Mouse (Mus musculus) kidney, adult 8-10 months (tissue): Measurements from ENCODE around the gene Degs2.

Experiments used
- DNase-seq, 2 experiments: peaks; one replicate each; pipeline ENCODE4 v3.0.0; 2022

Gene Degs2

DNA sequence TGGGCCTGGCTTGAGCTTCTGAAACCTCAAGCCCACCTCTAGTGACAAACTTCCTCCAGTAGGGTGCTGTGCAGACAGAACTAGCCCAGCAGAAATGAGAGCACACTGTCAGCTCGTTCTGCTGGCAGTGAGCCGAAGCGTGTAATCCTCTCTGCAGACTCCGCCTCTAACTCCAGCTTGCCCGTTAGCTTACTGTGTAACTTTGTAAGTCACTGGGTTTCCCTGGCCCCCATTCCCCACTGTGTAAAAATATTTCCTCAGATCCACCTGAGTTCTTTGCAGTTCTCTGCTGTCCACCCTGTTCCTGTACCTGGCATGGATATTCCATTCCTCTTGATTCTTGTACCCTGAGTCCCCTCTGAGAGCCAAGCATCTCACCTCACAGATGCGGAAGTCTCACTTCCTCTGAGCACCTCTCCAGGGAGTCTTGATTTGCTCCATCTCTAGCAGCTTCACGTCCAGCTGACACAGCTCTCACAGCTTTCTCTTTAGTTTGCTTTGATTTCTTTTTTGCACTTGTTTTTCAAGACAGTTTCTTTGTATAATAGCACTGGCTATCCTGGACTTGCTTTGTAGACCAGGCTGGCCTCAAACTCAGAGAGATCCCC lies 51.0 kb downstream of the Degs2 start:
- DNase-seq: peak; percentile 73 to 76

DNA sequence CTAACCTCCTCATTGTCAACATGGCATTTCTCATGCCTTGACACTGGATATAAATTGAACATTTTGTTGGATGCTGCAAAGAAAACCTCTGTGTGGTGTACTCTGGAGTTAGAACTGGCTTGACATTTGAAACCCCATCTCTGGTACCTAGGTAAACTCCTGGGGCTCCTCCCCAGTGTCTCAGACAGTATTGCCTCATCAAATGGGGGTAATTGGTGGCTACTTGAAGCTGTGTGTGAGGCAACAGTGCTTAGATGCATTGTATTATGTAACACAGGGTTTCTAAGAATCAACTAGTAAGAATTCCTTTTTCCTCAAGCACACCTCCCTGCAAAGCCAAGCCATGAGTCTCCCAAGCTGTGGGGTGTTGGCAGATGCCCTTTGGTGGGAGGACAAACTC lies 54.3 kb downstream of the Degs2 start:
- no peak for DNase-seq

DNA sequence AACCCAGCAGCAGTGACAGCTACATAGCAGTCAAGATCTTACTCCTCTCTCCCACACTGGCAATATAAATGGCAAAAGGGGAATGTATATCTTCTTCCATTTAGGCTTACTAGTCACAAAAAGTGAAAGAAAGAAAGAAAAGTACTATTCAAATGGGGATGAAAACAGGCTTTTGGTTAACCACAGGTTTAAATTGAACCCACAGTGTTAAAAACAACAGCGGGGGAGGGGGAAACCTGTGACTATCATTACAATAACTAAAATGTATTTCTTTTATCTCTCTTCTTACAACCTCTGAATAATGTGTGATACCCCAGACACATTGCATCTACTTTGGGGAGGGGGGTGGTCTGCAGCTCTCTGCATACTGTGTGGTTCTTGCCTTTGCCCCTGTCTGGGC lies 55.9 kb downstream of the Degs2 start:
- no peak for DNase-seq

DNA sequence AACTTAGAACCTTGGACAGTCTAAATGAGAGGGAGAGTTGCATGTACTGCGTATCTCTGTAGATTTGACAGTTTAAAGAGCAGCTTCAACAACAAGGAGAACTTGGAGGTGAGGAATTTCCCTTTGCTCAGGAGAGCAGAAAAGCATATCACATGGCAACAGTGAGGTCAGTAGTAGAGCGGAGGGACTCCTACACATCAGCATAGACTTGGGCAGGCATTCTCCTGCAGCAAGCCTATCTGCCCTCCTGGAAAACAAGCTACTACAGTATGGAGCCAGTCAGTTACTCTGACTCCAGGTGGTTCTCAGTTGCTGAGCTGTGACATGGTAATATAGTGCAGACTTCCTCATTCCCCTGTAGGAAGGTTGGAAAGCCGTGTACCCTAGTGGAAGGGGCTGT lies 60.1 kb downstream of the Degs2 start:
- no peak for DNase-seq

DNA sequence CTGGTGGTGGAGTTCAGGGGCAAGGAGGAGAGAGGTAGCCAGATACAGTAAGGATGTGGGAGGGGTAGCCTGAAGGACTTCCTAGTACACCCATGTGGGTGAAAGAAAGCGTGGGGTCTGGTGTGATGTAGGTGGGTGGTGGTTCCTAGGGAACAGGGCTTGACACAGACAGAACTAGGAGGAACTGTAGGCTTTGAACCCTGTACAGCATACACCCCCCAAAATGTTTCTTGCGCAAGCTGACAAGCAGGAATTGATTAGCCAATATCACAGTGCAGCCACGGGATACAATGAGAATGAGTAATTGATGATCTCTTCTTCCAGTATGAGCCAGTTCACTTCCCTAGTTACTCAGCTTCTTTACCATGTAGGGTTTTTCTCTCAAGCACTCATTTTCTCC lies 63.0 kb downstream of the Degs2 start:
- no peak for DNase-seq

DNA sequence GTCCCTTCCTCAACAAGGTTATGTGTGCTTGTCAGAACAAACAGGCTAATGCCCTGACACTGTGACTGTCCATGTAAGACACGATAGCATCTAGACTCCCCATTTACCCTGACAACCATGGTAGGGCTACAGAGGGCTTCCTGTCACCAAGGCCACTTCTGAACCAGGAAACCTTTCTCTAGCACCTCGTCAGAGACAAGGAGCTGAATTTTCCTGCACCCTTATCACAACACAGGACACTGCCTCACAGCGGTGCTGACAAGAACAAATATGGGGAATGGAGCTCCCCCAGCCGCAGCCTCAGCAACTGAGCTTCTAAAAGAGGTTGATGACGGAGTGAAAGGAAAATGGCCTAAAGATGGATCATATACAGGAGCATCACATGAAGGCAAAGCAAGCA lies 64.7 kb downstream of the Degs2 start:
- no peak for DNase-seq

DNA sequence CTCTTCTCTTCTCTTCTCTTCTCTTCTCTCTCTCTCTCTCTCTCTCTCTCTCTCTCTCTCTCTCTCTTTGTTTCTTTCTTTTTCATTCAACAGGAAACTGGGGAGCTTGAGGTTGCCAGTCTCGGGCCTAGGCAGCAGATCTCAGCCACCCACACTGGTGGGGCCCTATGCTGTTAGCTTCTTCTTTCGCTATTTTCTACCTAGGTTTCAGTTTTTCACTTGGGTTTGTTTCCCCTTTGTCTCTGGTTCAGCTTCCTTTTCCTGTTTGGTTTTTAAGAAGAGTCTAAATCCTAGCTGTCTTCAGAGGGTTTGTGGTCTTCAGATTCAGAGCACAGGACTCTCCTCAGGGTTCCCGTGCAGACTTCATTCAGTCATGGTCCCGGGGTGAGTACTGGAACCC lies 66.6 kb downstream of the Degs2 start:
- DNase-seq: no peak

DNA sequence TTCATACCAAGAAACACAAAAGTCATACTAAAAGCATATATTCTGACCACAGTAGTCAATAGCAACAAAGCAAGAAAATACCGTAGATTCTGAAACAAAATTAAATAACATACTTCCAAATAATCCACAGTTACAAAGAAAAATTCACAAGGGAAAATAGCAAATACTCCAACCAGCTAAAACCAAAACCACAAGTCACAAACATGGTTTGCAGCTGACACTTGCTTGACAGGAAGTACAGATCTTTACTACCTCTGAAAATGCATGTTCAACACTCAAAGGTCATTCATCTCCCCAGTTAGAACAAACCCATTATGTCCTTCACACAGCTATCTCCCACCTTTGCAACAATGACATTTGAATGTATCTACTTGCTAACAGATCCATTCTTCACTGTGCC lies 68.1 kb downstream of the Degs2 start:
- DNase-seq: no peak

DNA sequence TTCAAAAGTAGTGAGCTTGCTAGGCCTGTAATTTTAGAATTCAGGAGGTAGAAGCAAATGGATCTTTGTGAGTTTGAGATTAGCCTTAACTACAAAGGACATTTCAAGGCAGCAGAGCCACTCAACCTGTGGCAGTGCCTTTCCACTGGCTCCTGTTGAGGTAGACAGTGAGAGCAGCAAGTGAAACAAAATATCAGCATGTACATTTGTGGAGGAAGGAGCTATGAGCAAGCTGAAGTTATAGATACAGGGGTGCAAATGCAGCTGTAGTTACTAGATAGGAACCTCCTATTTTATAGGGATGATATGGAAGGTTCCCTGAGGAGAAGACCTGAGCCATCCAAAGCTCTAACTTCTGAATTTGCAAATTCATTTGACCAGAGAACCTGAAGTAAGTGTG lies 69.6 kb downstream of the Degs2 start:
- DNase-seq: no peak

DNA sequence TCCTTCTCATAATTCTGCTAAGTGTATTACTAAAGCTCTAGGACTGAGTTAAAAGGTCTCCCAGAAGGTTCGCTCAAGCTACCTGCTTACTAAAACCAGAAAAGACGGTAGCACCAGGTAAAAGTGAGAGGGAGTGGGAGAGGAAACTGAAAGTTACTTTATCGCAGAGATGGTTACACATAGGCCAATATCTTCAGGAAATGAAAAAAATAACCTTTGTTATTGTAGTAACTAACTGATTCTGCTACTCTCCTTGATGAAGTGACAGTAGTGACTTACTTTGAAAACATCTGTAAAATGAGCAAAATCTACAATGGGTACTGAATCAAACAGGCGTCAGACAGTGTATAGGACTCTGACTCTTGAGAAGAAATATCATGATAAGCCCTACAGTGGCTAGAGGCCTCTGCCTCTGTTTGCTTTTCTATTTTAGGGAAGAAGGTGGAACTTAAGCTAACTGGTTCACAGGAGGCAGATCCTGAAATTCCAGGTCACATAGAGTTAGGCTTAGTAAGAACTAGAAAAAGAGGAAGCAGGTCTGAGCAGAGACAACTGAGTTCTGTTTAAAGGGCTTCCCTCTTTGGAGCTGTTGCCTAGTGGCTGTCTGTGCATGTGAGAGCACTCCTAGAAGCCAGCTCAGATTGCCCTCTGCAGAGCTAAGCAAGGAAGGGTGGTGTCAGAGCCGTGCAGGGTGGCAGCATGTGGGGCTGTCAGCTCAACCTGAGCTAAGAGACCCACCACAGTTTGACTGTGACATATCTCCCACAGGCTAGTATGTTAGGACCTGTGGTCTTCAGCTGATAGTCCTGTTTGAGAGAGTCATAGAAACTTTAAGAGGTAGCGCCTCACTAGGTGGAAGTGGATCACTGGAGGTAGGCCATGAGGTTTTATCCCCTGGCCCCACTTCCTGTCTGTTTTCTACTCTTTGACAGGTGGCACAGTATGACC lies 71.1 kb downstream of the Degs2 start:
- DNase-seq: no peak

DNA sequence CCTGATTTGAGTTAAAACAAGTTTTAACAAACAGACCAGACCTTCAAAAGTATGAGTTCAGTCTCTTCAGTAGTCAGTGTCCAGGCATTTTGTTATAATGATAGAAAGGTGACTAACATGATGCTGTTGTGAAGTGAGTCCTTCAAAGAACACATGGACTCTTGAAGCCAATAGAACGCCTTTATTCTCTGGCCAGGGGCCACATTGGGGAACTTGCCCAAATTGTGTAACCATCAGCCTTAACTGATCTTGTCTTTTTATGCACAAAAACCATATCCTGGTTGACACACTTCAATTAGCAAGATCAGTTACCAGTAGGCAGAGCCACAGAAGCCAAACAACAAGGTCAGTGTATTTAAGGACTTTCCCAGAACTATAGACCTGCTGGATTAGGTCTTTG lies 72.6 kb downstream of the Degs2 start:
- no peak for DNase-seq
